Mouse (Mus musculus) heart, embryonic 14.5 days (tissue): ENCODE measurements around the gene 1300017J02Rik. TPM values are rescaled to one million over a fixed set of nuclear protein-coding genes. Genes with fewer than 3 reads are reported as not detected.
"Not testable (repeated sequence)": the region's sequence is repeated elsewhere in the genome, so short reads cannot be mapped to it uniquely, and the experiment has no call there.

Experiments used
- ATAC-seq: fragments of 200-750 bp; cut with Nextera tagmentation; 2 replicates; pipeline ENCODE4 v1.8.0; 2017; ENCODE audit warnings: low read depth, moderate TSS enrichment; ENCODE audit not compliant: insufficient number of reproducible peaks, insufficient read depth, low FRiP score
- H3K27ac ChIP-seq, 2 experiments: fragments of 200-500 bp in 1 of 2; fragments of 300-500 bp in 1 of 2; sonication (generic) in 1 of 2; replicated peaks in 1 of 2; 2 replicates each; pipeline ENCODE4 v1.5.1; 2012 to 2014; ENCODE audit warnings: low read depth in 2 of 2, low read length in 2 of 2, control low read depth in 1 of 2, mild to moderate bottlenecking in 1 of 2, mixed read lengths in 1 of 2; ENCODE audit not compliant: control insufficient read depth in 1 of 2, insufficient read depth in 1 of 2
- H3K27me3 ChIP-seq: fragments of 300-500 bp; sonication (generic); 2 replicates; pipeline ENCODE4 v1.6.1; 2014; ENCODE audit warnings: mild to moderate bottlenecking, low read length, control low read depth; ENCODE audit not compliant: control insufficient read depth, insufficient read depth
- H3K36me3 ChIP-seq: fragments of 300-500 bp; sonication (generic); 2 replicates; pipeline ENCODE4 v1.6.1; 2014; ENCODE audit warnings: mild to moderate bottlenecking, control low read depth, low read length, mixed read lengths; ENCODE audit not compliant: control insufficient read depth, insufficient read depth
- H3K4me1 ChIP-seq, 2 experiments: fragments of 200-500 bp in 1 of 2; fragments of 300-500 bp in 1 of 2; sonication (generic) in 1 of 2; 2 replicates each; pipeline ENCODE4 v1.6.1; 2012 to 2014; ENCODE audit warnings: low read length in 2 of 2, control low read depth in 1 of 2, mixed read lengths in 1 of 2; ENCODE audit not compliant: control insufficient read depth in 2 of 2, insufficient read depth in 2 of 2
- H3K4me2 ChIP-seq: fragments of 300-500 bp; sonication (generic); 2 replicates; pipeline ENCODE4 v1.6.1; 2014; ENCODE audit warnings: mild to moderate bottlenecking, low read length
- H3K4me3 ChIP-seq, 2 experiments: fragments of 200-500 bp in 1 of 2; fragments of 300-500 bp in 1 of 2; sonication (generic) in 1 of 2; 2 replicates each; pipeline ENCODE4 v1.5.1; 2012 to 2014; ENCODE audit warnings: low read length in 2 of 2, mild to moderate bottlenecking in 2 of 2, control low read depth in 1 of 2, low read depth in 1 of 2, moderate library complexity in 1 of 2; ENCODE audit not compliant: control insufficient read depth in 1 of 2, insufficient read depth in 1 of 2
- H3K9ac ChIP-seq: fragments of 300-500 bp; sonication (generic); 2 replicates; pipeline ENCODE4 v1.6.1; 2014; ENCODE audit warnings: mild to moderate bottlenecking, low read length
- H3K9me3 ChIP-seq: fragments of 300-500 bp; sonication (generic); 2 replicates; pipeline ENCODE4 v1.6.1; 2016; ENCODE audit warnings: low read length, control low read depth; ENCODE audit not compliant: control insufficient read depth
- WGBS: fragments of 180-500 bp; shearing (Covaris S2); extraction: QIAGEN DNeasy Blood & Tissue Kit; methylation state at CpG from one replicate; pipeline ENCODE4 v1.1.7; 2014; 5-methylcytosine and 5-hydroxymethylcytosine counted together
- polyA plus RNA-seq: library from polyadenylated mRNA; unstranded; fragments of >200 nt; fragmentation: Nextera tagmentation; extraction: Ambion mirVana; gene quantifications from 2 replicates; pipeline ENCODE4 v1.2.1, GENCODE M21; 2014

Gene 1300017J02Rik
- 0.32 and 1.3 TPM in 2 replicates for polyA plus RNA-seq

DNA sequence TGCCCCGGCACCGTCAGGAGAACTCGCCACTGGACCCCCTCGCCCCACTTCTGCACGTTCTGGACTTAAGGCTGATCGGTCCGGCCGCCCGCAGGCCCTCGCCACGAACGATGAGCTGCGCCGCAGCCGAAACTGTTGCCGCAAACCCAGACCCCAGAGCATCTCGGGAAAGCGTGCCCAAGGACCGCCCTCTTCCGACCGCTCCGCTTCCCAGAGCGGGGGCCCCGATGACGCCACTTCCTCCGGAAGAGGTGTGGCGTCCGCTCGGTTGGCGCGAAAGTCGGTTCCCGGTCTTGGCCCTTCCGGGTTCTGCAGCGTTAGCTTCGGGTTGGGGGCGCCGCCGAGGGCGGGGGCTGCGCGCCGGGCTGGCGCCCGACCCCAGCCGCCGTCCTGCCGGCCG lies at the start of gene 1300017J02Rik, which contains the start of gene Topbp1:
TSS of gene 1300017J02Rik (minus strand) at position 156 of the 400 bp plus-strand sequence.
TSS of gene Topbp1 (plus strand) at position 289 of the 400 bp plus-strand sequence.
- no peaks in the 10 kb centered on the region for H3K9me3 ChIP-seq
- H3K27ac ChIP-seq, result peak within 1 kb of the TSS; percentile 86 to 87
- peak; percentile 95 for ATAC-seq
- H3K4me3 ChIP-seq, result peak within 1 kb of the TSS; percentile 70 to 88
- WGBS, result under 1% methylated on average over 49 of the region's 49 CpGs
- H3K4me1 ChIP-seq, result peaks cover 0 to 5% of the 10 kb centered on the region in 2 experiments; a peak in 2 of 4 replicates
- H3K9ac ChIP-seq, result peak within 1 kb of the TSS; percentile 82
- H3K36me3 ChIP-seq, result peaks cover 27% of the 10 kb centered on the region
- H3K27me3 ChIP-seq, result no peaks in the 10 kb centered on the region
- H3K4me2 ChIP-seq, result peak within 1 kb of the TSS; percentile 74

DNA sequence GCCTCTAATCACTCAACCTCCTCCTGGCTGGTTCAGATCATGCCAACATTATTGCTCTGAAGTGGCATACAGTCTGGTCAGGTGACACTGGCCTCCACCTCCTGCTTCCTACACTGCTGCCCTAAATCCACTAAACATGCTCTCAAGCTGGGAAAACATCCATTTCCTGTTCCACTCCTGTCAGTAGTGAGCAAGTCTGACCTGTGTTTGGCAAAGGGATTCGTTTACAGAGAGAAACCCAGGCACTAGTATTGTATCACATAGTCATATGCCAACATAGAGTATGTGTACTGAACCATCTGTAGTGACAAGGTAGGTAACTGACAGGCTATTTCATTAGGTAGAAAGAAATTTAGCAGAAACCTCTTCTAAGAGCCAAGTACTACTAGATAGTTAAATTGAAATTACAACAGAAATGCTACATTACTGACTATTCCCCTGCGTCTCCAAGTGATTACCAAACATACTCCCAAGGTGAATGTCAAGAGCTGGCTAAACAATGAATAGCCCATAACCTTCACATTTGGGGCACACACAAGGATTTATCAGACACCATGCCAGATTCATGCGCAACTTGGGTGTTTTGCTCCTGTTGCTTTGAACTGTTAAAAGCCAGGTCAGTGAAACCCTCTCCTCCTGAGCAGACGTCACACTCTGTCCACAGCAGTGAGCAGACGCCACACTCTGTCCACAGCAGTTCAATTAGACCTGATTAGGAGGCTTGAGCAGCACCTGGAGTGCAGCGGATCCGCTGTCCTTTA lies 48.8 kb upstream of the 1300017J02Rik start:
- not testable (repeated sequence) for H3K9ac ChIP-seq, H3K4me3 ChIP-seq, H3K27ac ChIP-seq, ATAC-seq, H3K9me3 ChIP-seq, H3K4me2 ChIP-seq, H3K27me3 ChIP-seq
- WGBS, result 78% methylated on average over 6 of the region's 7 CpGs
- H3K4me1 ChIP-seq, result peaks cover 2 to 12% of the 10 kb centered on the region in 2 experiments; a peak in 3 of 4 replicates
- H3K36me3 ChIP-seq, result peaks cover 74% of the 10 kb centered on the region

DNA sequence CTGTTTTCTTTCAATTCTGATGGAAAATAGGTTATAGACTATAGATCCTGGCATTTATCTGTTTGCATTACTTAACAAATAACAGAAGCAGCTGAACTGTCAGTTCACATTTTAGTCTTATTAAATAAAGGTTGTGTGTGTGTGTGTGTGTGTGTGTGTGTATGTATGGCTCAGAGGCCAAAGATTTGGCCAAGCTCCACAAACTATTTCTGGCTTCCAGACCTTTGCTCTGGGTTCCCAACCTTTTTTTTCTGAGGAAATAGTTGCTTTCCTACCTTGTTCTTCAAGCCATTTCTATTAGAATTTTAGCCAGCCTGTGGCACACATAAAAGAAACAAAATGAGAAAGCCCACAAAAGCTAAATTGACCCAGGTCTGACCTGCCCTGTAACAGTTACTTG lies 43.9 kb upstream of the 1300017J02Rik start:
- H3K9ac ChIP-seq, result no peak overlapping the region
- ATAC-seq, result no peak
- no peaks in the 10 kb centered on the region; a peak in 1 of 4 replicates for H3K4me1 ChIP-seq
- H3K4me2 ChIP-seq, result no peak overlapping the region
- no peaks in the 10 kb centered on the region for H3K27me3 ChIP-seq
- no peaks in the 10 kb centered on the region for H3K9me3 ChIP-seq
- H3K27ac ChIP-seq, result no peak overlapping the region
- H3K4me3 ChIP-seq, result no peak overlapping the region
- peaks cover 82% of the 10 kb centered on the region for H3K36me3 ChIP-seq

DNA sequence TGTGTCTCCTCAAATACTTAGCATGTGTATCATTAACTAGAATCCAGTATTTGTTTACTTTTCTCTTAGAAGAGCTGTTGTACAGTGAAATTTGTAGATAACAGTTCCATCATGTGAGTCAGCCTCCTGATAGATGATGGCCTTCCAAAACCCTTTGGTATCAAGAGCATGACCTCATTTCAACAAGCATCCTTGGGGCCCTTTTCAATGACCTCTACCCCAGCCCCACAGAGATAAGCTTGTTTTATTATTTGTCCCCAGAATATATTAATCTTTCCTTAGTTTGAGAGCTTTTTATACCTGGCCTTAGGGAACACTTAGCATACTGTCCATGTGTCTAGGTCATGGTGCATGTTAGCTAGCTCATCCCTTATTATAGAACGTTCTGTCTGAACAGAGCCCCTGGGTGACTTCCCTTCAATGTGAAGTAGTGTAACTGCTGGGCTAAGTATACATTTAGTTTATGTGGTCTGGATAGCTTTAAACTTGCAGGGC lies 43.2 kb upstream of the 1300017J02Rik start:
- WGBS, result 49% methylated on average over 1 of the region's 1 CpGs
- H3K36me3 ChIP-seq, result peaks cover 90% of the 10 kb centered on the region

DNA sequence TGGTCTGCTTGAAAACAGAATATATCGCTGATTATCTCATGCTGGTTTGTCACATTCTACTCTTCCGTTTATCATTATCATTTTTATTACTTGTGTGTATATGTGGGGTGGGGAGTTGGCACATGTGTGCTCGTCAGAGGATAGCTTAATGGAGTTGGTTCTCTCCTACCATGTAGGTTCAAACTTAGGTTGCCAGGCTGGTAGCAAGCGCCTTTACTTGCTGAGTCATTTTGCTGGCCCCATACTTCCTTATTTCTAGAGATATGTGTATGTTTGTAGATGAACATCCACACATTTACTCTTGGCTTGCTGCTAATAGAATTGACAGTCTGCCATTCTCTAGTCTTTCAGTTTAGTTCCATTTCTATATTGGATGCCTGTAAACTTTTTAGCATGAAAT lies 42.2 kb upstream of the 1300017J02Rik start:
- Histone ChIP-seq H3K36me3 (peaks cover 90% of the 10 kb centered on the region), H3K9ac (no peak overlapping the region), H3K27me3 (no peaks in the 10 kb centered on the region), H3K9me3 (no peaks in the 10 kb centered on the region), H3K4me2 (no peak overlapping the region), H3K27ac (no peak overlapping the region), H3K4me1 (no peaks in the 10 kb centered on the region; a peak in 1 of 4 replicates), H3K4me3 (no peak overlapping the region)
- ATAC-seq, result no peak
- WGBS, result 88% methylated on average over 4 of the region's 4 CpGs

More for the DNA sequence above, 43.2 kb upstream of the 1300017J02Rik start:
- H3K4me3 ChIP-seq, result no peak overlapping the region
- H3K4me1 ChIP-seq, result no peaks in the 10 kb centered on the region; a peak in 1 of 4 replicates
- no peak for ATAC-seq
- H3K27me3 ChIP-seq, result no peaks in the 10 kb centered on the region
- H3K27ac ChIP-seq, result no peak overlapping the region
- H3K9me3 ChIP-seq, result no peaks in the 10 kb centered on the region
- H3K4me2 ChIP-seq, result no peak overlapping the region
- H3K9ac ChIP-seq, result no peak overlapping the region

DNA sequence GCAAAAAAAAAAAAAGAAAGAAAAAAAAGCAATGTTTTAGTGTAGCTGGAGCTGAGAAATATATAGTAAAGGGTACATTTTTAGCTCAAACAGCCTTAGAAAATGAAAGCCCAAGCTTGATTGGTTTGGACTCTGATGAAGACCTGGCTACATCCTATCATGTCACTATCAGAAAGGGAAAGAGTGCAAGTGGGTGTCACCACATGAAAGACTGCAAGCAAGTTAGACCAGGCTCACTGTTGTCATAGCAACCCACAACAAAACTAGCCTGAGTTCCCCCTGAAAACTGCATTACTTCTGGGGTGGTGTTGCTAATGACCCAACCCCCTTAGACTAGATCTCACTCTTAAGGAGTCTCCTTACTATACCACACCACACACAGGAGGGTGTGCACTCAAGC lies 32.0 kb upstream of the 1300017J02Rik start:
- ATAC-seq, result no peak

DNA sequence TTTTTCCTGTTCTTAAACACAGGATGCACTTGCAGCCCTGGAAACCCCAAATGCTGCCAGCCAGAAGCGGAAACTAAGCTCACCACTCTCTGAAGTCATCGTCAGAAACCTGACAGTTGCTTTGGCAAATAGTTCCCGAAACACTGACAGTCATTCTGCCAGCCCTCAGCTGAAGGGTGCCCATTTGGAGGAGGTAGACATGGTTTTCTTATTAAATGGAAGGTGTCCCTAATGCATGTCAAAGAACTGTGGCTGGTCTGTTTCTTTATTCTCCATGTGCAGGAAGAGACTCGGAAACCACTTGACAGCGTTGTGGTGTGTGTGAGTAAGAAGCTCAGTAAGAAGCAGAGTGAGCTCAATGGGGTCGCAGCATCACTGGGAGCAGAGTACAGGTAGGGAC lies 27.8 kb upstream of the 1300017J02Rik start:
- Histone ChIP-seq H3K9ac (no peak overlapping the region), H3K9me3 (no peaks in the 10 kb centered on the region), H3K4me2 (no peak overlapping the region), H3K27ac (peak overlapping the region; percentile 8 to 17; a peak in 2 of 4 replicates), H3K27me3 (no peaks in the 10 kb centered on the region), H3K4me1 (peaks cover 0 to 8% of the 10 kb centered on the region in 2 experiments; a peak in 2 of 4 replicates), H3K36me3 (peaks cover 99% of the 10 kb centered on the region), H3K4me3 (no peak overlapping the region)
- 73% methylated on average over 6 of the region's 6 CpGs for WGBS
- ATAC-seq, result no peak

More for the DNA sequence above, 32.0 kb upstream of the 1300017J02Rik start:
- Histone ChIP-seq H3K27ac (no peak overlapping the region), H3K27me3 (no peaks in the 10 kb centered on the region), H3K4me2 (no peak overlapping the region), H3K9ac (no peak overlapping the region), H3K36me3 (peaks cover 97% of the 10 kb centered on the region), H3K9me3 (no peaks in the 10 kb centered on the region), H3K4me3 (no peak overlapping the region), H3K4me1 (peaks cover 0 to 8% of the 10 kb centered on the region in 2 experiments; a peak in 2 of 4 replicates)
